Mouse (Mus musculus) limb, embryonic 10.5 days (tissue): ENCODE results near the gene Gstt2. TPM values are rescaled to one million over a fixed set of nuclear protein-coding genes. Genes with fewer than 3 reads are reported as not detected.

Experiments used
- DNase-seq: peaks from one replicate; pipeline ENCODE4 v3.0.0-alpha.2; 2017; ENCODE audit warnings: low spot score
- H3K27ac ChIP-seq: fragments of 300-500 bp; sonication (generic); 2 replicates; pipeline ENCODE4 v1.5.1; 2016; ENCODE audit warnings: mild to moderate bottlenecking
- H3K27me3 ChIP-seq: fragments of 300-500 bp; sonication (generic); 2 replicates; pipeline ENCODE4 v1.6.1; 2016; ENCODE audit warnings: low read depth, mild to moderate bottlenecking; ENCODE audit not compliant: poor library complexity, severe bottlenecking
- H3K36me3 ChIP-seq: fragments of 300-500 bp; sonication (generic); 2 replicates; pipeline ENCODE4 v1.6.1; 2016; ENCODE audit warnings: mild to moderate bottlenecking, moderate library complexity
- H3K4me1 ChIP-seq: fragments of 300-500 bp; sonication (generic); 2 replicates; pipeline ENCODE4 v1.6.1; 2016
- H3K4me3 ChIP-seq: fragments of 300-500 bp; sonication (generic); 2 replicates; pipeline ENCODE4 v1.5.1; 2016; ENCODE audit warnings: mild to moderate bottlenecking, moderate library complexity
- H3K9me3 ChIP-seq: fragments of 300-500 bp; sonication (generic); replicated peaks from 2 replicates; pipeline ENCODE4 v1.6.1; 2016; ENCODE audit warnings: mild to moderate bottlenecking
- WGBS: fragments of 180-500 bp; shearing (Covaris S2); methylation state at CpG from one replicate; pipeline ENCODE4 v1.1.7; 2016; 5-methylcytosine and 5-hydroxymethylcytosine counted together
- polyA plus RNA-seq: library from polyadenylated mRNA; unstranded; fragments of >200 nt; fragmentation: Nextera tagmentation; extraction: Ambion mirVana; gene quantifications from 2 replicates; pipeline ENCODE4 v1.2.1, GENCODE M21; 2016

Gene Gstt2
- polyA plus RNA-seq, 1 experiment from 2014 or later: 6.5 TPM

DNA sequence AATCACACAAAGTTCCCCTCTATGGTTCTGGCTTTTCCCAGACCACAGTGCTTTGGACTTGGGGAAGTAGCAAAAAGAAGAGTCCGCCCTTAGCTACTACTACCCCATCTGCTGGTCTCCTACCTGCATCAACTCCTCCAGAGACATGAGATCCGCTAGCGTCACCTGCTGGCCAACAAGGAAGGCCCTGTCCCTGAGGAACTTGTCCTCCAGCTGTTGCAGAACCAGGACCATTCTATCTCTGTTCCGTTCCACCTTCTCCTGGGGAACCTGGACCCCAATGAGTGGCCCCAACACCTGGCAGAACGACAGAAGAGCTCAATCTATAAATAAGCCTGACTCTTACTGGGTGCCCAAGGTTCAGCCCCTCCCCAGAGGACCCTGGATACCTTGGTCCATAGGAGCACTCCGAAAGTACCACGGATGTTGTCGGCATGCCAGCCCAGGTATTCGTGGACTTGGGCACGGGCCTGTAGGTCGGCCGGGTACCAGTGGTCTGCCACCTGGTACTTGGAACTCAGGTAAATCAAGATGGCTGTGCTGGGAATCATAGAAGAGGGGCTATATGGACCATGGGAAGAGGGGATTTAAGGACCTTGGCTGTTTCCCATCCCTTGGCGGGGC, 4.8 kb downstream of the Gstt2 start:
- 62% methylated on average over 13 of the region's 13 CpGs for WGBS

DNA sequence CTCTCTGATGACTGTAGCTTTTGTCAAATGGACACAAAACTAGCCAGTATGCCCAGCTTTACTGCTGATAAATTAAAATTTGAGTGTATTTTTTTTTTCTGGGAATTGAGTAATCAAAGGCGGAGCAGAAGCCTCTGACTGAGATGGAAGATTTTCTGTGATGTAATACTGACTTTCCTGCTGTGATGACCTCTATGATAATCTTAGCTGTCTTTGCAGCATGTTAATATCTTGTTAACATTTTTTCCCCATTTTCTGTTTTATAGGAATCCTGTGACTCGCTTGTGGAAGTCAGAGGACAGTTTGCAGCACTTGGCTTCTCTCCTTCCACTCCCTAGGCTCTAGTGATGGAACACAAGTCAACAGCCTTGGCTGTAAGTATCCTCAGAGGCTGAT, 7.0 kb downstream of the Gstt2 start:
- DNase-seq: no peak
- peaks cover 30% of the 10 kb centered on the region for H3K27me3 ChIP-seq
- H3K4me1 ChIP-seq: peaks cover 21% of the 10 kb centered on the region
- H3K9me3 ChIP-seq: no peaks in the 10 kb centered on the region
- H3K36me3 ChIP-seq: no peaks in the 10 kb centered on the region
- no peak overlapping the region for H3K27ac ChIP-seq
- H3K4me3 ChIP-seq: no peak overlapping the region
- 96% methylated on average over 2 of the region's 2 CpGs for WGBS

More for the DNA sequence above, 4.8 kb downstream of the Gstt2 start:
- Histone ChIP-seq H3K9me3 (no peaks in the 10 kb centered on the region), H3K27me3 (peaks cover 30% of the 10 kb centered on the region), H3K36me3 (no peaks in the 10 kb centered on the region), H3K27ac (no peak overlapping the region), H3K4me1 (peaks cover 41% of the 10 kb centered on the region), H3K4me3 (no peak overlapping the region)
- DNase-seq: no peak

DNA sequence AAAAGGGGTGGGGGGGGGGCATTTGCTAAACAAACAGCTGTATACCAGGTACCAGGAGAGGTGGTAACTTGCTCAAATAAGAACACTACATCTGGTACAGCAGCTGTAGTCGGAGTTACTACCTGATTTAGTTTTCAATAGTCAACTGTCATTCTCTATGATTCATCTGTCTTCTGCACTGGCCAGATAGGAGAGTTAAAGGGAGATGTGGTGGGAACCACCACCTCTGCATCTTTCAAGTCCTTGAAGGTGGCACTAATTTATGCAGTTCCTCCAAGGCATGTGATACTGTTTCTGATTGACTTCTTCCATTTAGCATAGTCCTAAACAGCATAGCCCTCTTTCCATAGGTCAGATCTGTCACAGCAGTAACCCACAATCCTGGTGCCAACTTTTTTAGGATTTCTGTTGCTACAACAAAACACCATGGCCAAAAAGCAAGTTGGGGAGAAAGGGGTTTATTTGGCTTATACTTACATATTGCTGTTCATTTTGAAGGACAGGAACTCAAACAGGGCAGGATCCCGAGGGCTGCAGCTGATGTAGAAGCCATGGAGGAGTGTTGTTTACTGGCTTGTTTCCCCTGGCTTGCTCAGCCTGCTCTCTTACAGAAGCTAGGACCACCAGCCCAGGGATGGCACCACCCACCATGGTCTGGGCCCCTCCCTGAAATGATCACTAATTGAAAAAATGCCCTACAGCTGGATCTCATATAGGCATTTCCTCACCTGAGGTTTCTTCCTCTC, 7.5 kb downstream of the Gstt2 start:
- DNase-seq: no peak
- Histone ChIP-seq H3K27ac (no peak overlapping the region), H3K4me3 (no peak overlapping the region), H3K9me3 (no peaks in the 10 kb centered on the region), H3K36me3 (no peaks in the 10 kb centered on the region), H3K27me3 (peaks cover 30% of the 10 kb centered on the region), H3K4me1 (peaks cover 18% of the 10 kb centered on the region)
- WGBS: 83% methylated on average over 2 of the region's 2 CpGs

DNA sequence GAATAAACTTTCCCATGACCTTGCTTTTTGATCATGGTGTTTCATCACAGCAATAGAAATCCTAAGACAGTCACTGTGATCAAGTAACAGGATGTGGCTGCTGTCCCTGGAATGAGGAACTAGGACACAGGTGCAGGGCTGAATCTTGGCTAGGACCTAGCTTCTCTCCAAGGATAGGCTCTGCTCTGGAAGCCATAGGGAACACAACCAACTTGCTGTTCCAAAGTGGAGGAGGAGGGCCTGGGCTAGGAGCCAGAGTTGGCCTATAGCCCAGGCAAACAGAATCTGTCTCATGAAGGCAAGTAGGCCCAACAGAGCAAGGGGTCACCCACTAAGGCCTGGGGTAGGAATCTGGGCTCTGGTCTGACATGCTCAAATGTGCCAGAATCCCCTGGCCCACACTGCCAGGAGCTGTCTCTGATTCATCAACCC, 8.7 kb downstream of the Gstt2 start:
- no peak overlapping the region for H3K27ac ChIP-seq
- H3K36me3 ChIP-seq: no peaks in the 10 kb centered on the region
- peaks cover 6% of the 10 kb centered on the region for H3K4me1 ChIP-seq
- H3K9me3 ChIP-seq: no peaks in the 10 kb centered on the region
- peaks cover 18% of the 10 kb centered on the region for H3K27me3 ChIP-seq
- no peak for DNase-seq
- no peak overlapping the region for H3K4me3 ChIP-seq

DNA sequence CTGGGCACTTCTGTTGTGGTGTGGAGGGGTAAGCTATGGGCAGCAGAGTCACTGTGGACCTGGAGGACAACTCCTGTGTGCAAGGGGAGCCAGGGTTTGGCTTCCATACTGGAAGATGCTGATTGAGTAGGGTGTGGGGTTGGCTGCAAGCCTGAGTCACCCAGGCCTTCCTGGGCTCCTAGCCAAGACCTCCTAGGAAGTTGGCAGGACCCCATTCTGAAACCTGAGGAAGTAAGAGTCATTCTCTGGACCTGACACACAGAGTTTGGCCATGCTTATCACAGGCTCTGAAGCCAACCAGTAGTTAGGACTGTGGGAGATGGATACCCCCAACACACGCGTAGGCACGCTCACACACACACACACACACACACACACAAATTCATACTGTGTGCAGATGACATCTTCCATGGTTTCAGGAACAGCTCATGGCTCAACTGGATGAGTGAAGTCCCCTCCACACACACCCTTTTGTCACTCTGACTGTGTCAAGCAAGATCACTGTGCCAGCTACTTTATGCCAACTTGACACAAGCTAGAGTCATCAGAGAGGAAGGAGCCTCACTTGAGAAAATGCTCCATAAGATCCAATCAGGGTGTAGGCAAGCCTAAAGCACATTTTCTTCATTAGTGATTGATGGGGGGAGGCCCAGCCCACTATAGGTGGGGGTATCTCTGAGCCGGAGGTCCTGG, 9.4 kb downstream of the Gstt2 start:
- Histone ChIP-seq H3K4me3 (no peak overlapping the region), H3K4me1 (peaks cover 2% of the 10 kb centered on the region; the same call in 1 of the 2 replicates), H3K27me3 (peaks cover 11% of the 10 kb centered on the region), H3K27ac (no peak overlapping the region), H3K9me3 (no peaks in the 10 kb centered on the region), H3K36me3 (no peaks in the 10 kb centered on the region)
- no peak for DNase-seq
- 88% methylated on average over 4 of the region's 4 CpGs for WGBS

DNA sequence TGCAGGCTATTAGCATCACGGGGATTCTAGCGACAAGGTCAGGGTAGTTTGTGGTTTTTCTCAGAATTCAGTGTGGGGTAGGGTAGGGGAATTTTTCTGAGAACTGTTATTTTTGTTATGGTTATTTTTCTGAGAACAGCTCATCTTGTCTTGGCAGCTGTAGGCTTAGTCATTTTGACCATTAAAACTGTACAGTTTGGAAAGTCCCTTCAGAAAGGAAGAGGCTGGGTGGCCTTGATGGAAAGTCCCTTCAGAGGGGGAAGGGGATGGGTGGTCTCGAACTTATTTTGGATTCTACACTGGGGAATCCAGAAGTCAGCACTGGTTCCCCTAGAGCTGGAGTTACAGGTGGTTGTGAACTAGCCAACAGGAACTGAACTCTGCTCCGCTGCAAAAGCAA, 12.7 kb downstream of the Gstt2 start:
- Histone ChIP-seq H3K27ac (no peak overlapping the region), H3K9me3 (no peaks in the 10 kb centered on the region), H3K36me3 (no peaks in the 10 kb centered on the region), H3K4me1 (no peaks in the 10 kb centered on the region), H3K4me3 (no peak overlapping the region), H3K27me3 (no peaks in the 10 kb centered on the region)
- no peak for DNase-seq
- WGBS: 91% methylated on average over 4 of the region's 4 CpGs

DNA sequence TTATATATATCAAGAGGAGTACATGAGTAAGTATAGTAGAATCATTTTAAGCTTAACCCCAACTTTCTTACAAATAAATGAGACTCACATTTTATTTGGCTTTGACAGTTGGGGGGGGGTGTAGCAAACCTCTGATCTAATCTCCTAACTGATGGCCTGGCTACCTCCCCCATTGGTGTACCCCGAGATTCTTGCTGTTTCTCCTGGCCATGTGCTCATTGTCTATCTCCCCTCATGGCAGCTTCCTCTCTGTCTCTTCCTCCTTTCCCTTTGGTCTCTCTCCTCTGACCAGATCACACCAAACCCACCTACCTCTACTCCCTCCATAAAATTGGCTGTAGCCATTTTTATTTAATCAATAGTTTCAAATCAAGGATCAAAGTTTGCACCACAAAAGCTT, 13.4 kb downstream of the Gstt2 start:
- Histone ChIP-seq H3K4me1 (no peaks in the 10 kb centered on the region), H3K36me3 (no peaks in the 10 kb centered on the region), H3K4me3 (no peak overlapping the region), H3K27ac (no peak overlapping the region), H3K27me3 (no peaks in the 10 kb centered on the region), H3K9me3 (no peaks in the 10 kb centered on the region)
- DNase-seq: no peak
- 100% methylated on average over 1 of the region's 1 CpGs for WGBS

DNA sequence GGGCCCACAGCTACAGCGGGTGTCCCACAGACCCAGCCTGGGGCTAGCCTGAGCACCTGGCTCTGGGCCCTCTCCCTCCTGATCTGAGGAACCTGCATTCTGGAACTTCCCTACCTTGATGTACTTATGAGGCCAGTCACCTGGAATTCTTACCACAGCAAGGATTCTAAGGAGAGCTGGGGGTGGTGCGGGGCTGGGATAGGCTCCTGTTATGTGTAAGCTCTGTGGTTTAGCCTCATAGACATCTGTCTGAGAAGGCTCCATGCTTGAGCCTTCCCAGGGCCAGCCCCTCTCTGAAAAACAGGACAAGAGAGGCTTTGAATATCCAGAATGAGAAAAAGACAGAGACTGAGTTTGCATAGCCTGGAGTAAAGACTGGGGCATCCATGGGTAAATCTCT, 14.8 kb downstream of the Gstt2 start, which contains the start of gene Gstt4:
Gene Gstt4 (minus strand): TSS at position 101 of the 400 bp plus-strand sequence.
- no peak for DNase-seq
- H3K9me3 ChIP-seq: no peaks in the 10 kb centered on the region
- H3K27ac ChIP-seq: no peak within 1 kb of the TSS
- no peaks in the 10 kb centered on the region for H3K4me1 ChIP-seq
- 93% methylated on average over 2 of the region's 2 CpGs for WGBS
- H3K4me3 ChIP-seq: no peak within 1 kb of the TSS
- H3K36me3 ChIP-seq: no peaks in the 10 kb centered on the region
- H3K27me3 ChIP-seq: no peaks in the 10 kb centered on the region

DNA sequence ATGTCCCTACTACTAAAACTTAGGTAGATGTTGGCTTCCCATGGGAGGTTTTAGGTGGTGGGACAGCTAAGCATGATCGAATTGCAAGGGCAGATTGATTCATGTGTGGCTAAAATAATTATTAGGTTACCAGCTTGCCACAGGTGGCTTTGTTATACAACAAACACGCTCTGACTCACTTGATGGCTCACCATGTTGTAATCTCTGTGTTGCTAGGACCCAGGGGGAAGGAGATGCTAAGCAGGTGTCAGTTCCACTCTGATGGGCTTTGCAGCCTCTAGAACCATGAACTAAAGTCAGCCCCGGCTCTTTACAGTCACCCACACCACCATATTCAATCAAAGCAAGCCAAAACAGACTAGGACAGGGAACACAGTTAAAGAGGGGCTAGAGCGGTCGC, 17.3 kb downstream of the Gstt2 start:
- Histone ChIP-seq H3K4me1 (no peaks in the 10 kb centered on the region), H3K36me3 (no peaks in the 10 kb centered on the region), H3K9me3 (no peaks in the 10 kb centered on the region), H3K27me3 (no peaks in the 10 kb centered on the region), H3K27ac (no peak overlapping the region), H3K4me3 (no peak overlapping the region)
- WGBS: 87% methylated on average over 5 of the region's 5 CpGs
- no peak for DNase-seq

DNA sequence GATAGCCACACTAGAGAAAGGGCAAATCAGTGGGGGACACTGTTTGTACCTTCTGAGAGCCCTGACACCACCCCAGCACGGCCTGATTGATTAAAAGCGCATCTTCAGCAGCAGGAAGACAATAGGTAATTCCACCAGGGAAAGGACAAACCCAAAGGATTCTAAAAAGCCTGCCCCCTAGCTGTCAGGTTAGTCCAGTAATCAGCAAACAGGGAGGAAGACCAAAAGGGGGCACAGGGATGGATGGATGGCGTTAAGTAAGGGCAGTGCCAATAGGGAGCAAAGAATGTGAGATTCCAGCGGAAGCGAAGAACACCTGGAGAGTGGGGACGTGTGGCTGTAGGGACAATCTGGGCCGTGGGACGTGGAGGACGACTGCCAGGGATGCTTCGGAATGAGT, 18.6 kb downstream of the Gstt2 start:
- DNase-seq: no peak
- Histone ChIP-seq H3K9me3 (no peaks in the 10 kb centered on the region), H3K4me1 (no peaks in the 10 kb centered on the region), H3K36me3 (no peaks in the 10 kb centered on the region), H3K27ac (no peak overlapping the region), H3K27me3 (no peaks in the 10 kb centered on the region), H3K4me3 (no peak overlapping the region)
- 69% methylated on average over 10 of the region's 10 CpGs for WGBS

DNA sequence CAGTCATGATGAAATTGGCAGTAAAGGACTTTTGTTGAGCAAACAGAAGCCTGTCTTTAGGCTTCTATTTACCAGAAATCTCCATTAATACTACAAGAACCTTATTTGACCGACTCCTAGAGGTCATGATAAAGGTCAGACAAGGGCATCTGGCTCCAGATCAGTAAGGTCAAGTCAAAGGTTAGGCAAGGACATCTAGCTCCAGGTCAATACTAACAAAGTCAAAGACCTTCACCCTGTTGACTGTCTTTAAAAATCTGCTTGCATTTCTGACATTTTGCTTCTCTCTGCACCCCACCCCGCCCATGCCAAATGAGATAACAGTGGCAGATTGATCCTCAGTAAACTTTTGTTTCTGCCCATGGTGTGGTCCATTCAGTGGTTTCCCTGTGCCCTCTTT, 33.0 kb downstream of the Gstt2 start:
- no peak for DNase-seq
- H3K4me3 ChIP-seq: no peak overlapping the region
- no peaks in the 10 kb centered on the region for H3K4me1 ChIP-seq
- H3K27ac ChIP-seq: no peak overlapping the region
- H3K9me3 ChIP-seq: no peaks in the 10 kb centered on the region
- 82% methylated on average over 2 of the region's 2 CpGs for WGBS
- H3K27me3 ChIP-seq: no peaks in the 10 kb centered on the region
- H3K36me3 ChIP-seq: no peaks in the 10 kb centered on the region

DNA sequence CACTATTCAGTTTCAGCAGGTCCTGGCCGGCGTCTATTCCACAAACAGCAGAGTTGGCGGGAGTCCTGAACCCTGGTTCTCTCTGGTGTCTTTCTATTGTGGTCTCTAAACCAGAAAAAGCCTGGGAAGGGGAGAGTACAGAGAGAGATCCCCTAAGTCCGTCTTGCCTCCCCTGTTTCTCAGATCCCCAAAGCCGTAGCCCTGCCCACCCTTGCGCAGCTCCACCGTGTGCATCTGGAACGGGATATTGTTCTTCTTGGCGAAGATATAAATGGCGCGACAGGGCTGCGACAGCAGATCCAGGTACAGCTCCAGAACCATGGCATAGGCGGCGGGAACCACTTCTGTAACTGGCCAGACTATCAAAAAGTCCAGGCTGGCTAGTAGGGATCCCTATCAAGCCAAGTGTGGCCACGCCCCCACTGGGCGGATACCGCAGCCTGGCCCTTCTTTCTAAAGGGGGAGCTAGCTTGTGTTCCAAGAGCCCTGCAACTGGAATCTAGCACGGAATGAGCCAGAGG, 39.0 kb downstream of the Gstt2 start, which contains the start of gene Gstt1:
Gene Gstt1 (minus strand): TSS at position 409 of the 521 bp plus-strand sequence.
- H3K27ac ChIP-seq: peak within 1 kb of the TSS; percentile 39; the same call in 1 of the 2 replicates
- peaks cover 29% of the 10 kb centered on the region for H3K4me1 ChIP-seq
- DNase-seq: peak; percentile 43
- H3K9me3 ChIP-seq: no peaks in the 10 kb centered on the region
- WGBS: 3% methylated on average over 18 of the region's 18 CpGs
- H3K27me3 ChIP-seq: peaks cover 24% of the 10 kb centered on the region
- H3K36me3 ChIP-seq: no peaks in the 10 kb centered on the region
- H3K4me3 ChIP-seq: peak within 1 kb of the TSS; percentile 52
